Mouse (Mus musculus): ENCODE data around the gene Trex2.

- no peak for TF ChIP-seq CTCF (IDR thresholded peaks at IDR 0.05; ENCODE audit: control insufficient read depth, insufficient read depth, low read length)
- no peak for TF ChIP-seq POLR2A (IDR thresholded peaks at IDR 0.05; ENCODE audit: borderline replicate concordance, control insufficient read depth, low read depth, low read length)
Observed at GRCm38 (mm10) chrX:73432850-73433249, 2.3 kb downstream of the Trex2 start.
